Mouse (Mus musculus): Measurements from ENCODE around the gene Psmb11. TPM values are rescaled to one million over a fixed set of nuclear protein-coding genes. Genes with fewer than 3 reads are reported as not detected.

Psmb11 gene
- polyA plus RNA-seq, 1 experiment from 2014 or later: not detected

DNA sequence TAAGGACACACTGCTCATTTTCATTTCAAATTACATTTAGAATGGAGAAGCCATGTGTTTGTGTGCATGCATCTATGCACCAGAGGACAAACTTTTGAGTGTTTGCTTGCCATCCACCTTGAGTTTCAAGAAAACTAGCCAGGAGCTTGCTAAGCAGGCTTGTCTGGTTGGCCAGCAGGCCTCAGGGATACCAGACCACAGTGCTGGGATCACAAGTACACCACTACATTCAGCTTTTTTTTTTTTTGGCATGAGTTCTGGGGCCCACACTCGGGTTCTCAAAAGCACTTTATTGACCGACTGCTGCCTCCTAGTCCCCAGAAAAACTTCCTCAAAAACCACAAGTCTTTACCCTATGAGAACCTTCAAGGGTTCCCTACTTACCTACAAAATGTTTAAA, 53.1 kb downstream of the Psmb11 start:
- H3K27ac ChIP-seq (replicated peaks; ENCODE audit: low read depth, low read length): no peak overlapping the region
- 76% methylated on average over 2 of the region's 2 CpGs for WGBS
- DNase-seq (ENCODE audit: low spot score) (peak; percentile 19), ATAC-seq (ENCODE audit: low read depth) (no peak)
- no peak overlapping the region for H3K4me2 ChIP-seq (ENCODE audit: low read depth, low read length)
- H3K36me3 ChIP-seq (ENCODE audit: control insufficient read depth, insufficient read depth, low read length): peaks cover 91% of the 10 kb centered on the region
- H3K4me1 ChIP-seq (ENCODE audit: control insufficient read depth, insufficient read depth, low read length): no peaks in the 10 kb centered on the region
- H3K9ac ChIP-seq (ENCODE audit: low read depth, low read length): no peak overlapping the region
- H3K27me3 ChIP-seq (replicated peaks; ENCODE audit: control insufficient read depth, insufficient read depth, low read length): no peaks in the 10 kb centered on the region
- no peak overlapping the region for H3K4me3 ChIP-seq (ENCODE audit: low read depth, low read length)
- no peaks in the 10 kb centered on the region for H3K9me3 ChIP-seq (ENCODE audit: control insufficient read depth, low read length)

GRCm38 (mm10) chr14:54676290-54676689, 55.1 kb downstream of the Psmb11 start:
- no peak overlapping the region for H3K27ac ChIP-seq (replicated peaks; ENCODE audit: low read depth, low read length)
- ATAC-seq (ENCODE audit: low read depth): no peak
- no peak overlapping the region for H3K4me2 ChIP-seq (ENCODE audit: low read depth, low read length)
- 89% methylated on average over 5 of the region's 5 CpGs for WGBS
- no peak for DNase-seq (ENCODE audit: low spot score)
- H3K4me1 ChIP-seq (ENCODE audit: control insufficient read depth, insufficient read depth, low read length): no peaks in the 10 kb centered on the region
- no peak overlapping the region for H3K4me3 ChIP-seq (ENCODE audit: low read depth, low read length)
- no peaks in the 10 kb centered on the region for H3K27me3 ChIP-seq (replicated peaks; ENCODE audit: control insufficient read depth, insufficient read depth, low read length)
- H3K9ac ChIP-seq (ENCODE audit: low read depth, low read length): no peak overlapping the region
- no peaks in the 10 kb centered on the region for H3K9me3 ChIP-seq (ENCODE audit: control insufficient read depth, low read length)
- peaks cover 87% of the 10 kb centered on the region for H3K36me3 ChIP-seq (ENCODE audit: control insufficient read depth, insufficient read depth, low read length)

- H3K27ac ChIP-seq (replicated peaks; ENCODE audit: low read depth, low read length): no peak overlapping the region
- DNase-seq (ENCODE audit: low spot score) (no peak), ATAC-seq (ENCODE audit: low read depth) (no peak)
- peaks cover 73% of the 10 kb centered on the region for H3K36me3 ChIP-seq (ENCODE audit: control insufficient read depth, insufficient read depth, low read length)
- no peak overlapping the region for H3K4me2 ChIP-seq (ENCODE audit: low read depth, low read length)
- 88% methylated on average over 16 of the region's 16 CpGs for WGBS
- H3K9ac ChIP-seq (ENCODE audit: low read depth, low read length): no peak overlapping the region
- H3K9me3 ChIP-seq (ENCODE audit: control insufficient read depth, low read length): no peaks in the 10 kb centered on the region
- H3K4me3 ChIP-seq (ENCODE audit: low read depth, low read length): no peak overlapping the region
- no peaks in the 10 kb centered on the region for H3K4me1 ChIP-seq (ENCODE audit: control insufficient read depth, insufficient read depth, low read length)
- no peaks in the 10 kb centered on the region for H3K27me3 ChIP-seq (replicated peaks; ENCODE audit: control insufficient read depth, insufficient read depth, low read length)
Observed at GRCm38 (mm10) chr14:54678657-54679304, 57.5 kb downstream of the Psmb11 start.

MicroRNA genes within 50 kb of the gene (microRNA counts, 519-probe panel; counts per million panel counts)
- microRNA mmu-miR-686: 19.3 counts per million

Small RNA genes within 50 kb of the gene (microRNA-seq; reads per million reads assigned to microRNA genes)
- gene Mir686 (ENCODE audit: borderline number of aligned reads): not detected
- 0.50 reads per million for gene Mir6948 (ENCODE audit: borderline number of aligned reads)

Other genes starting within 250 kb of the Psmb11 start
- gene Slc7a7, start 203.7 kb upstream of the Psmb11 start, polyA plus RNA-seq (2014; fragmentation: Nextera tagmentation; extraction: Ambion mirVana): 6.3 and 7.7 TPM in 2 replicates
- gene Mrpl52, start 194.5 kb upstream of the Psmb11 start, polyA plus RNA-seq (2014; fragmentation: Nextera tagmentation; extraction: Ambion mirVana): 226 and 241 TPM in 2 replicates
- 235 and 254 TPM in 2 replicates for gene Mmp14, start 189.8 kb upstream of the Psmb11 start, polyA plus RNA-seq (2014; fragmentation: Nextera tagmentation; extraction: Ambion mirVana)
- 41.0 and 43.4 TPM in 2 replicates for gene Lrp10, start 157.3 kb upstream of the Psmb11 start, polyA plus RNA-seq (2014; fragmentation: Nextera tagmentation; extraction: Ambion mirVana)
- gene Rem2, start 145.3 kb upstream of the Psmb11 start, polyA plus RNA-seq (2014; fragmentation: Nextera tagmentation; extraction: Ambion mirVana): 1.7 and 2.1 TPM in 2 replicates
- 65.3 and 75.7 TPM in 2 replicates for gene Prmt5, start 103.9 kb upstream of the Psmb11 start, polyA plus RNA-seq (2014; fragmentation: Nextera tagmentation; extraction: Ambion mirVana)
- gene Haus4, start 66.8 kb upstream of the Psmb11 start, polyA plus RNA-seq (2014; fragmentation: Nextera tagmentation; extraction: Ambion mirVana): 40.4 and 44.3 TPM in 2 replicates
- gene Ajuba, start 43.9 kb upstream of the Psmb11 start, polyA plus RNA-seq (2014; fragmentation: Nextera tagmentation; extraction: Ambion mirVana): 10.7 and 11.7 TPM in 2 replicates
- 4.8 and 5.8 TPM in 2 replicates for gene 4931414P19Rik, start 15.4 kb upstream of the Psmb11 start, polyA plus RNA-seq (2014; fragmentation: Nextera tagmentation; extraction: Ambion mirVana)
- 332 and 335 TPM in 2 replicates for gene Psmb5, start 3.4 kb upstream of the Psmb11 start, polyA plus RNA-seq (2014; fragmentation: Nextera tagmentation; extraction: Ambion mirVana)
- gene Gm17606, start 19.5 kb downstream of the Psmb11 start, polyA plus RNA-seq (2014; fragmentation: Nextera tagmentation; extraction: Ambion mirVana): not detected in 2 replicates
- 3.9 and 4.5 TPM in 2 replicates for gene Cdh24, start 19.9 kb downstream of the Psmb11 start, polyA plus RNA-seq (2014; fragmentation: Nextera tagmentation; extraction: Ambion mirVana)
- 70.7 and 84.9 TPM in 2 replicates for gene 1700123O20Rik, start 64.8 kb downstream of the Psmb11 start, polyA plus RNA-seq (2014; fragmentation: Nextera tagmentation; extraction: Ambion mirVana)
- gene Acin1, start 65.5 kb downstream of the Psmb11 start, polyA plus RNA-seq (2014; fragmentation: Nextera tagmentation; extraction: Ambion mirVana): 99.4 and 101 TPM in 2 replicates
- gene Gm29776, start 77.4 kb downstream of the Psmb11 start, polyA plus RNA-seq (2014; fragmentation: Nextera tagmentation; extraction: Ambion mirVana): 0.17 and 0.34 TPM in 2 replicates
- gene Cebpe, start 90.7 kb downstream of the Psmb11 start, polyA plus RNA-seq (2014; fragmentation: Nextera tagmentation; extraction: Ambion mirVana): 0.32 TPM in 1 of 2 replicates, not detected in the other
- 6.9 and 7.4 TPM in 2 replicates for gene Slc7a8, start 160.5 kb downstream of the Psmb11 start, polyA plus RNA-seq (2014; fragmentation: Nextera tagmentation; extraction: Ambion mirVana)
- gene Rnf212b, start 192.7 kb downstream of the Psmb11 start, polyA plus RNA-seq (2014; fragmentation: Nextera tagmentation; extraction: Ambion mirVana): not detected in 2 replicates
- 9.1 and 11.5 TPM in 2 replicates for gene Homez, start 249.5 kb downstream of the Psmb11 start, polyA plus RNA-seq (2014; fragmentation: Nextera tagmentation; extraction: Ambion mirVana)

Data from embryonic facial prominence, embryonic 14.5 days (tissue).